9 mouse cellular contexts compared by ENCODE assay signal in the genomic region with DNA sequence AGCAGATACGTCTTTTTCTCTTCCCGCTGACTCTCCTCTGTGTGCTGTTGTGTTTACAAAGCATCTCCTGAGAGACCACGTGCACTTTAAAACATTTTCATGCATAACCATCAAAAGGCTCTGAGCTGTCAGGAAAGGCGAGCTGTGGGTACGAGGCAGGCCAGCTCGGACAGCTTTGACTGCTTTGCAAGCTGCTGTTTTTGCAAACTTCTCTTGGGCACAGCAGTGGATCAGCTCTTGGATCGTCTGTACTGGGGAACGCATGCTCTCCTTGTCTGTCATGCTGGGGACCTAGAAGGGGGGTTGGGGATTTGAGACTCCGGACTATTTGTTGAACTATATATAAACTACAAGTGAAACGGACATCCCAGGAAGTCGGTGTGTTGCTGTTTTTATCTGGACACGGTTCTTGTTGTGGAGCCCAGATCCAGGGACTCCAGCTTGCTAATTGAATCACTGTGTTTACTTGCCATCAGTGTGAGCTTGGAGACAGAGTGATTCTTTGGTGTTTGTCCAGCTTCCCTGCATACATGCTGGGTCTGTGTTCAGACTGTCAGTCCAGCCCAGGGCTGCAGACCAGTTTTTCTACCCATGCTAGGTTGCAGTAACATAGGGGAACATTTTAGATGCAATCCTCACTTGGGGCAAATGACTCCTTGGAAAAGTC. TPM values are rescaled to one million over a fixed set of nuclear protein-coding genes. Genes with fewer than 3 reads are reported as not detected.
DNase-seq lines count a peak whose midpoint lies in the region; ATAC-seq and TF ChIP-seq lines count a peak whose summit lies in the region.
"Had no signal": no experiment of that assay in that cellular context is flagged by ENCODE, and none has a peak within 500 bp of the region (broad histone marks: within the 10 kb centered on the region; RNA-seq: fewer than 3 reads in every experiment).

No protein-coding gene starts in this region.

- no peak for TF ChIP-seq CTCF in stomach, postnatal 0 days (IDR thresholded peaks at IDR 0.05; ENCODE audit: low read depth)

- H3K27ac ChIP-seq in kidney, embryonic 15.5 days = no peak overlapping the region
- H3K27ac ChIP-seq in intestine, embryonic 15.5 days = no peak overlapping the region
- H3K27ac ChIP-seq in stomach, postnatal 0 days (replicated peaks) = peak overlapping the region; percentile 49

- peaks cover 48% of the 10 kb centered on the region for H3K27me3 ChIP-seq in kidney, embryonic 15.5 days
- H3K27me3 ChIP-seq in intestine, embryonic 15.5 days (replicated peaks) = peaks cover 18% of the 10 kb centered on the region; the same call in 1 of the 2 replicates
- H3K27me3 ChIP-seq in stomach, postnatal 0 days (ENCODE audit: control insufficient read depth, insufficient read depth, low read length) = no peaks in the 10 kb centered on the region

- no peak overlapping the region for H3K9ac ChIP-seq in kidney, embryonic 15.5 days
- H3K9ac ChIP-seq in intestine, embryonic 15.5 days = no peak overlapping the region
- H3K9ac ChIP-seq in stomach, postnatal 0 days (ENCODE audit: low read length) = peak overlapping the region; percentile 8; the same call in 1 of the 2 replicates

- H3K36me3 ChIP-seq in kidney, embryonic 15.5 days = no peaks in the 10 kb centered on the region
- H3K36me3 ChIP-seq in intestine, embryonic 15.5 days = no peaks in the 10 kb centered on the region
- H3K36me3 ChIP-seq in stomach, postnatal 0 days (ENCODE audit: control insufficient read depth, insufficient read depth, low read length) = no peaks in the 10 kb centered on the region
- H3K36me3 ChIP-seq: G1E had no signal

- 33% methylated on average over 12 of the region's 12 CpGs for WGBS in kidney, embryonic 15.5 days
- WGBS in intestine, embryonic 15.5 days = 12% methylated on average over 12 of the region's 12 CpGs
- 10% methylated on average over 12 of the region's 12 CpGs for whole genome bisulfite sequencing in stomach, postnatal 0 days

- H3K4me1 ChIP-seq in kidney, embryonic 15.5 days = peaks cover 26% of the 10 kb centered on the region
- peaks cover 32% of the 10 kb centered on the region for H3K4me1 ChIP-seq in intestine, embryonic 15.5 days (replicated peaks)
- peaks cover 12% of the 10 kb centered on the region for H3K4me1 ChIP-seq in stomach, postnatal 0 days (replicated peaks; ENCODE audit: control insufficient read depth, insufficient read depth)

- no peak for TF ChIP-seq EP300 in stomach, postnatal 0 days (optimal IDR thresholded peaks at IDR 0.05)

- no peak for ATAC-seq in kidney, embryonic 15.5 days (replicated peaks; ENCODE audit: low FRiP score)
- ATAC-seq in intestine, embryonic 15.5 days = no peak; the same call in 1 of the 2 replicates
- no peak for ATAC-seq in stomach, postnatal 0 days (ENCODE audit: low FRiP score, low TSS enrichment)

- no peak for DNase-seq in kidney, adult 9 months
- peak; percentile 19 for DNase-seq in right cerebral cortex, postnatal 25 days
- DNase-seq in right cerebral cortex, postnatal 4 days = no peak
- DNase-seq in stomach, postnatal 0 days (ENCODE audit: low spot score) = no peak
- no peak for DNase-seq in kidney, adult 18-20 months
- DNase-seq: retina, postnatal 1 day had no signal

- peak overlapping the region; percentile 17 for H3K4me2 ChIP-seq in kidney, embryonic 15.5 days
- H3K4me2 ChIP-seq in intestine, embryonic 15.5 days (replicated peaks) = peak overlapping the region; percentile 43
- peak overlapping the region; percentile 79 for H3K4me2 ChIP-seq in stomach, postnatal 0 days (replicated peaks; ENCODE audit: low read depth)

- H3K9me3 ChIP-seq in kidney, embryonic 15.5 days (replicated peaks) = no peaks in the 10 kb centered on the region
- H3K9me3 ChIP-seq in intestine, embryonic 15.5 days = no peaks in the 10 kb centered on the region
- H3K9me3 ChIP-seq in stomach, postnatal 0 days (ENCODE audit: control insufficient read depth, low read length) = no peaks in the 10 kb centered on the region

- no peak overlapping the region for H3K4me3 ChIP-seq in kidney, embryonic 15.5 days (replicated peaks)
- H3K4me3 ChIP-seq in intestine, embryonic 15.5 days (replicated peaks) = 0 out of 2 replicates have a peak overlapping the region, but pooled peaks have one; percentile 1
- H3K4me3 ChIP-seq in stomach, postnatal 0 days (ENCODE audit: low read depth, low read length) = peak overlapping the region; percentile 13; the same call in 1 of the 2 replicates

RNA-seq across cellular contexts. Expression of a gene that starts 2.3 kb away (rescaled TPM):
- 2.4 and 2.5 TPM in 2 replicates for polyA plus RNA-seq in kidney, embryonic 15.5 days (2015; fragmentation: Nextera tagmentation; extraction: Ambion mirVana)
- 7.9 and 9.4 TPM in 2 replicates for polyA plus RNA-seq in intestine, embryonic 15.5 days (2015; fragmentation: Nextera tagmentation; extraction: Ambion mirVana)
- polyA plus RNA-seq in stomach, postnatal 0 days (2015; fragmentation: Nextera tagmentation; extraction: Ambion mirVana) = 10.5 and 11.5 TPM in 2 replicates

RNA-seq across cellular contexts. Expression of a gene that starts 37.0 kb away (rescaled TPM):
- polyA plus RNA-seq in kidney, embryonic 15.5 days (2015; fragmentation: Nextera tagmentation; extraction: Ambion mirVana) = 0.61 and 1.5 TPM in 2 replicates
- 0.67 and 0.68 TPM in 2 replicates for polyA plus RNA-seq in intestine, embryonic 15.5 days (2015; fragmentation: Nextera tagmentation; extraction: Ambion mirVana)
- polyA plus RNA-seq in stomach, postnatal 0 days (2015; fragmentation: Nextera tagmentation; extraction: Ambion mirVana) = 0.15 and 0.24 TPM in 2 replicates
- polyA plus RNA-seq: G1E had no signal

Comparison
In these comparisons a context has a peak if more than half of its experiments do, and no peak if none do; other contexts are left out.
1. H3K4me2 ChIP-seq: peak in every context shown above with its lines; median percentile 79 in stomach, postnatal 0 days; 43 in intestine, embryonic 15.5 days; 17 in kidney, embryonic 15.5 days.